Mouse (Mus musculus): ENCODE results near the gene Fbxl8.
"Not testable (repeated sequence)": the region's sequence is repeated elsewhere in the genome, so short reads cannot be mapped to it uniquely, and the experiment has no call there.

Fbxl8 gene

DNA sequence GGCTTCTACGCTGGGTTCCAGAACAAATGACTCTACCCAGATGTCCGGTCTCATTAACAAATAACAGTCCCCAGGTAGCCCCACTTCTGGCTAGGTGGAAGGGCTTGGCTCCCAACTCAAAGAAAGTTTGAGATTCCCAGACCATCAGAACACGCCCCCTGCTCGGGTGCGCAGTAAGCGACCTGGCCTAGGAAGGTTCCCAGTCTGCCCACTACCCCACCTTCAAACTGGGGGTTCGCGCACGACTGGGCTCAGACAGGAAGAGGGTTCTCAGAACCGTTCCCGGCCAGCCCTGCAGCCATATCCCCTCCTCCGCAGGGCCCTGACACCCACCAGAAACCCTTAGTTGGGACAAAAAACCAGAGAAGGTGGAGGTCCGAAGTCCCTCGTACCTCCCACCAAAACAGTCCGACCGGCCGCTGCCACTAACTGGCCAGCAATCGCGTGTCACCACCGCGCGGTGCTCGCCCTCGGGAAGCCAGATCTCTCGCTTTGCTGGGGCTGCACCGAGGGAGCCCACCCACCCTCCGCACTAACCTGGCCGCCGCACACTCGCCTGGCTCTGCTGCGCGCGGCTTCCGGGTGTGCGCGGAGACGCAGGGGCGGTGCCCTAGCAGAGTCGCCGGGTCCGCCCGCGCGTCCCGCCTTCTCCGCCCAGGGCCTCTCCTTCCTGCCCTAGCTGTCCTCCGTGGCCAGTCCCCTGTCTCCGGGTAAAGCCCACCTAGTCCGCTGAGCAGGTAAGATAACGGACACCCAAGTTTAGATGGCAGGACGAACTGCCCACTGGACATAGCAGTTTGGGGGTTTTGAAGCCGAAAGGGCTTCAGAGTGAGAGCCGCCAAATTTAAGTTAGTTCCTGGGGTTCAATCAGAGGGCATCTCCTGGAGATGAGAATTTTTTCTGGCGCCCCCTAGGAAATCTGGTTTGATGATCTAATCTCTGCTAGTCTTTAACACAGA lies at the start of gene Fbxl8, which contains the start of gene Tradd:
TSS of gene Fbxl8 (plus strand) at position 625 of the 959 bp plus-strand sequence.
TSS of gene Tradd (minus strand) at position 586 of the 959 bp plus-strand sequence.
- peak; percentile 57 for DNase-seq (ENCODE audit: low read depth, low spot score)

DNA sequence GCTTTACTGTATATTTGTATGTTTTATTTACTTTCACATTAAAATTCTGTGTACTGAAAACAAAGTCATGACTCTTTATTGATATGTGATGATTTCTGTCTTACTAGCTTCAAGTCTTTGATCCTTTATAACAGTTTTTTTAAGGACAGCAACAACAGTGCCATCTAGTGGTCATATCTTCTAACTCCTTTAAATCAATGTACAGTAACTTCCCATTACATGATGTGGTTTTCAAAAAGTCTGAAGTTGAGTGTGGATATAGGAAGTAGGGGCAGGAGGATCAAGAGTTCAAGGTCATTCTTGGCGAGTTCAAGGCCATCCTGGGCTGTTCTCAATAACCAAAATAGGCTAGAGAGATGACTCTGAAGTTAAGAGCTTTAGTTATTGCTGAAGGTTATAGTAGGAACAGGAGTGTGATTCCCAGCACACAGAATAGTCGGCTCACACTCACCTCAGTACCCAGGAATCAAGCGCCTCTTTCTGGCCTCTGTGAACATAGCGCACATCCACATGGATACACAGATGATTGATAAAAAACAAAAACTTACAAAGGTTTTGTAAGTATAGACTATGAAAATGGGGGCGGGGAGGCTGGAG lies 46.4 kb upstream of the Fbxl8 start:
- DNase-seq (ENCODE audit: low read depth, low spot score): peak; percentile 51

DNA sequence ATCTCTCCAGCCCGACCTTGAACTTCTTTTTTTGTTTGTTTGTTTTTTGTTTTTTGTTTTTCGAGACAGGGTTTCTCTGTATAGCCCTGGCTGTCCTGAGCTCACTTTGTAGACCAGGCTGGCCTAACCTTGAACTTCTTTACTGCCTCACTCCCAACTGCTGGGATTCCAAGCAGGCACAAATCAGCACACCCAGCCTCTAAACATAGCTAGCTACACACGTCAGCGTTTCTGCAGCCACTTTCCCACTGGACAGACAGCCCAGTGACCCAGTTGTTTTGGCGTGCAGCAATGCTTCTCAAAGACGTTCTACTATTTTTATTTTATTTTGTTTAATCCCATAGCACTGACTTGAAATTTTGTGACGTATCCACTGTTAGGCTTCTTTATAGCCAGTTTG lies 40.6 kb upstream of the Fbxl8 start:
- no peak for DNase-seq (ENCODE audit: low read depth, low spot score)

DNA sequence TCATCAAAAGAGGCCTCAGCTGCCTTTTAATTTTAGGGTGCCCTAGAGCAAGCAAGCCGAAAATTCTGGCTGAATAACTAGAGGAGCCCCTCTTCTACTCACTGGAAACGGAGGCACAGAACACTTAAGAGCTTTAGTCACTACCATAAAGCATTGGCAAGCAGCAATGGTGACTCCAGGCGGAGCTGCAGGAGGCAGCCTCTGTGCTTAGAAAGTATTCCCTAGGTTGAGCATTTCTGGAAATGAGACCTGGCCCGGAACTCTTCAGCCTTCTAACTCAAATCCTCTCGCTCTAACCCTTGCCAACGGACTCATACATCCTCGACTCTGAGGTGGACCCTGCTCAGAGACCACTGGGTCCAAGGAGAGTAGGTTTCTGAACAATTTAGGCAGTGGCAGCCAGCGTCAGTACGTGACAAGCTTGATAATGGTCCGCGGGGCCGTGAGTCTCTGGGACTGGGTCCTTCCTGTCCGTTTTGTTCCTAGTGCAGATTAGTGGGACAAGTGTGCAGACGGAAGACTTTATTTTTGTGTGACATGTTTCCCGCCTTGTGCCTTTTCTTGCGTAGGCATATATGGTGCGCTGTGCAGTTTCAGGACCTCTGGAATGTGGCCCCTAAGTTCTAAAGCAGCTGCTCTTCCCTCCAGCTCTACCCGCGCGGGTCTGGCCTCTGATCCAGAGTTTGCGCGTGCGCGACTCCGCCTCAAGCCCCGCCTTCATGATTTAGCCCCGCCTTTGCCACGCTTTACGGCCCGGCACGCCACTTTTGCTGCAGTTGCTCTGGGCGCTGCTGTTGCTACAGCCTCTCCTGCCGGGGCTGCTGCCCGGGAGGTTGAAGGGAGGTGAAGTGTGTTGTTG lies 39.8 kb upstream of the Fbxl8 start, which contains the start of gene D230025D16Rik:
TSS of gene D230025D16Rik (plus strand) at position 733 of the 859 bp plus-strand sequence.
- peak; percentile 90 for DNase-seq (ENCODE audit: low read depth, low spot score)

DNA sequence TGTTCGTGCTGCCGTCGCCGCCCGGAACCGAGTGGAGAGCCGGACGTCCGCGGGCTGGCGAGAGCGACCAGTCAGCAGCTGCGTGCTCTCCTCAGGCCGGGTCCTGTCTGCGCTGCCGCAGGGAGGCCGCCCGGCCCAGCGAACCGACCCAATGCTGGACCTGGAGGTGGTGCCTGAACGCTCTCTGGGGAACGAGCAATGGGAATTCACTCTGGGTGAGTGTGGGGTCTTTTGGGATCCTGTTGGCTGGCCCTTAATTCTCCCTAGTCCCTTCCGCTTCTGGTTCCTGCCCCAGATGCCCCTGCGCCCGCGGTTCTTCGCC lies 39.2 kb upstream of the Fbxl8 start:
- no peak for DNase-seq (ENCODE audit: low read depth, low spot score)

DNA sequence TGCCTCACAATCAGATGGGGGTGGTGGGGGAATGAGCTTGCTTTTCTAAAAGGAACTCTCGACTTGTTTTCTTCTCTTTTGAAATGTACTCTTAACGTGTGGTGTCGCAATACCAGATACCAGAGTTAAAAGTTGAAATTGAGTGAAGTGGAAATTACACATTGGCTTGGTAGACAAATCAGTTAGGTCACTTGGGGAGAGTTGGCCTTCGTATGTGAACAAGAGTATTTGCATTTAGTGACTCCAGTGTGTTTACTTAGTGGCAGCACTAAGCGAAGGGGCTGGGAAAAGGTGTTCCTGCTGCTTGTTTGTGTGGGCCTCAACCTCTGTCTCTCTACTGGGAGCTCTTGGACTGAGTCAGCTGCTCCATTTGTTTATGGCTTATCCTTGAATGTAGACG lies 38.5 kb upstream of the Fbxl8 start:
- DNase-seq (ENCODE audit: low read depth, low spot score): peak; percentile 25

DNA sequence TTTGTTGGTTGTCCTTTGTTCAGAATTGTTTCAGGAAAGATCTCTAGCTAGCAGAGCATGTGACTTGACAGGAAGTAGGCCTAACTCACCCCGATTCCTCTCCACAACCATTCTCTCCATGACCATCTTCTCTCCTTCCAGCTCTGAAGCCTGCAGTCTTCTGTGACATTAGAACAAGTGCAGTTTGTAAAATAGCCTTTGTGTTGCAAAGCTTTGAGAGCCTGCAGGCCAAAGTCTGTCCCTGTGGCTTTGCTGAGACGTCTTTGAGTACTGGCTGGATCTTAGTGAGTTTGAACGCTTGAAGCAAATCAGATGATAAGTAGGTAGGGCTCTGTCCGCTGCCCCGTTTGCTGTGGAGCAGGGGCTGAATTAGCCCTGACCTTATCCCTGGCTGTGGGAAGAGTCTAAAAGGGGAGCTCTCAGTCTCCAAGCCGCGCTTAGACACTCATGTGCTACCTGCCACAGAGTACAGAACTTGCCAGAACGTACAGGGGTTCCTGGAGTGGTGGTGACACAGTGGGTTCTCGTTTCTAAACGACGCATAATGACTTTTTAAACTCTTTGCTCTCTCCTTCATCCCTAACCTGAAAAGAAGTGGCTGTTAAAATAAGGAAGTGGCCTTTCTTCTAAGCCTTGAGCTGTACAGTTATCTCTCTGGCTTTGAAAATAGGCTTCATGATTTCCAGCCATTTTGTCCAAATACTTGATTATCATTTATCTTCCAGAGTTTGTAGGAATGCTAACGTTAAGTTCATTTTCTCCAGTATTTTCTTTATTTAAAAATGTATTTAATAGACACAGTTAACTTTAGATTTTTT lies 32.7 kb upstream of the Fbxl8 start:
- no peak for DNase-seq (ENCODE audit: low read depth, low spot score)

DNA sequence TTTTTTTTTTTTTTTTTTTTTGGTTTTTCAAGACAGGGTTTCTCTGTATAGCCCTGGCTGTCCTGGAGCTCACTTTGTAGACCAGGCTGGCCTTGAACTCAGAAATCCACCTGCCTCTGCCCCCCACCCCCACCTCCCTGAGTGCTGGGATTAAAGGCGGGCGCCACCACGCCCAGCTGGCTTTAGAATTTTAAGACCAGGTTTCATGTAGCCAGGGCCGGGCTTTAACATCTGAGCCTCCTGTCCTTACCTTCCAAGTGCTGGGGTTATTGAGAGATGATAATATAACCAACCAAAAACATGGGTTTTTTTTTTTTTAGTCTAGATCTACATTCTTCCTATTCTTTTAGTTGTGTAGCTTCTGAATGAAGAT lies 32.1 kb upstream of the Fbxl8 start:
- DNase-seq (ENCODE audit: low read depth, low spot score): not testable (repeated sequence)

DNA sequence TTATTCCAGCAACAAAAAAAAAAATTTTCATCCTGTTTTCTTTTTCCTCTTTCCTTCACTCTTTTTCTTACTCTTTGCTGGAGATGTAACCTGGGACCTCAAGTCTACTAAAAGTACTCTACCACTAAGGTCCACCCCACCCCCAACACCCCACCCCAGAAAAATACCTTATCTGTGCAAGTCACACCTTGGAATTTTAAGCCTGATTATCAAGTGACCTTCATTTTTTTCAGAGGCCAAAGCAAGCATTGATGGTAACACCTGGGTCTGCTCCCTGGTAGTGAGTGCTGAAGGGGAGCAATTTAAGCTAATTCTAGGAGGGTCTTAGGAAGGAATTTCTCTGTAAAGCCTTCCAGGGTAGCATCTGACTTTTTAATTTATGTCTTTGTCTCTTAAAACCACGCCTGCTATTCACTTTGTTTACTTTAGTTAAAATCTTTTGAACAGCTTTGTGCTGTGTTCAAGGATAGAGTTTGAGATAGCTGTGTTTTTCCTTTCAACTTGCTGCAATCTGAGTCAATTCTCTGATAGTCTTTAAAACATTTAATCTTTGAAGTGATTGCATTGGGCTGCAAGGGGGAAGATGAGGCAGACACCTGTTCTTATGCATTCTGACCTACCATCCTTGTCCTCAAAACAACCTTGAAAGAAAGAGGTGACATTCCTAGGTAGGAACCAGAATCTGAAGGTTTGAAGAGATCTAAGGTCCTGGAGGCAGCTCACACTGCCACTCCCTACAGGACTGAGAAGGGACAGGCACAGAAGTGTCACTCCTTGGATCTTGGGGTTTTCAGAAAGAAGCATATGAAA lies 31.1 kb upstream of the Fbxl8 start:
- DNase-seq (ENCODE audit: low read depth, low spot score): no peak

DNA sequence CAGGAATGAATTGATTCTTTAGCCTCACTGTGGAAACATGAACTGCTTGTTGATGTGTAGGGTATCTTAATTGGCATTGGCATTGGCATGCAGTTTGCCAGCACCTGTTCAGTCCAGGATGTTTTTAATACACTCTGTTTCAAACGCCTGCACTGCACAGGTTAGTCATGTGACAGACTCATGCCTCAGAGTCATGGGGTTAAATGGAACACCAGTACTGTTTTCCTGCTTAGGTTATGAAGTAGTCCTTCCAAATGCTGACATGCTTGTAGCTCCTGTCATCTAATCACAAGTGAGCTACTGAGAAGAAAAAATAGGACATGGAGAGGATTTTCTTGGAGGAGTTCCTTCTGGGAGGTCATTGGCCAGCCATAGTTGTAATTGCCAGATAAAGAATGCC lies 29.2 kb upstream of the Fbxl8 start:
- no peak for DNase-seq (ENCODE audit: low read depth, low spot score)

DNA sequence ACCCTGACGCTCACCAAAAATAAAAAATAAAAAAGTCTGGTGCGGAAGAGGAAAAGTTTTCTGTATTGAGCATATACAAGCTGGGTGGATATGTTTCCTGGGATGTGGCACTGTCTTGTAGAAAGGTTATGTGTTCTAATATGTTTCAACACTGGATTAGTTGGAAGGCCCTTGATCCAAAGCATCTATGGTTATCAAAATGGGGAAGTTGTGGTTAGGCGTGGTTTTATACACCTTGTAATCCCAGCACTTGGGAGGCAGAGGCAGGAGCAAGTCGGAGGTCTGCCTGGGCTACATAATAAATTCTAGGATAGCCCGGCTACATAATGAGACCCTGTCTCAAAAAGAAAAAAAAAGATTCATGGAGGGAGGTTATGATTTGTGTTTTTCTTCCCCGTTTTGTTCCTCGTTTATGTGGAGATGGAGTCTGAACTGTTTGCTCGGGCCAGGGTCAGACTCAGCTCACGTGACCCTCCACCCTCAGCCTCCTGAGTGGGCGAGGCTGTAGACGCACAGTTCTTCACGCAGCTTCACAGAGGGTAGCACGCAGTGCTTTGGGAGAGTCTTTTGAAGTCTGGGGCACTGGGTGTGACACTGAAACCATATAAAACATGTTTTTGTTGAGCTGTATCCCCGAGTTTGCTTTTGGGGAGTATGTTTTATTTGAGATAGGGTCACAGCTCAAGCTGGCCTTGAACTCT lies 26.9 kb upstream of the Fbxl8 start:
- no peak for DNase-seq (ENCODE audit: low read depth, low spot score)

DNA sequence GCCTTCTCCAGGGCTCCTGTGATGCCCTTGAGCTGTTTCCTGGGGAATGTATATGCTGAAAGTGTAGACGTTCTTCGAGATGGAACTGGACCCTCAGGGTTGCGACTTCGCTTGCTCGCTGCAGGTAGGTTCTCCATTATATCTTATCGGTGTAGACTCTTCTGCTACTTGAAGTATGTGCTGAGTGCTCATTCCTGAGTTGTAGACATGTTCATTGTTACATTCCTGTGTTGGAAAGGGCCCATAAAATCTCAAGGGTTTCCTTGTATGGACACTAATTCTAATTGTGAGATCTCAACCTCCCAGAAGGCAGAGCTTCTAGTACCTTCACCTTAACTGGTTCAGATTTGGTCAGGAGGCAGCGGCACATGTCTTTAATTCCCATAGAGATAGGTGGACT lies 23.4 kb upstream of the Fbxl8 start:
- no peak for DNase-seq (ENCODE audit: low read depth, low spot score)

DNA sequence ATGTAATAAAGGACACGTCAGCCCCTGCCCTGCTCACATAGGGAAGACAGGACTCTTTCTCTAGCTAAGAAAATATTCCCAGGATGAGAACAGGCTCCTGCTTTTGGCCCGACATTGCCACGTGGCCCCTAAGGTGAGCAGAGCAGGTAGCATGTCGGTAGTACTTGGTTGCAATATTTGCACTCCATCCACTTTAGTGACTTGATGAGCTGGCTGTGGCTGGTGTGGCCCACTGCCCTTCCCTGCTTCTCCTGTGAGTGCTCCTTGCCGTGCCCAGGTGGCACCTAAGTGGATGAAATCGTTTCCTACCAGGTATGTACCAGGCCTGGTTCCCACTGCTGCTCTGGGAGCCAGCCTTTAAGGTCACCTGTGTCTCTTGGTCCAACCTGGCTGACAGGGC lies 12.5 kb upstream of the Fbxl8 start:
- DNase-seq (ENCODE audit: low read depth, low spot score): no peak

DNA sequence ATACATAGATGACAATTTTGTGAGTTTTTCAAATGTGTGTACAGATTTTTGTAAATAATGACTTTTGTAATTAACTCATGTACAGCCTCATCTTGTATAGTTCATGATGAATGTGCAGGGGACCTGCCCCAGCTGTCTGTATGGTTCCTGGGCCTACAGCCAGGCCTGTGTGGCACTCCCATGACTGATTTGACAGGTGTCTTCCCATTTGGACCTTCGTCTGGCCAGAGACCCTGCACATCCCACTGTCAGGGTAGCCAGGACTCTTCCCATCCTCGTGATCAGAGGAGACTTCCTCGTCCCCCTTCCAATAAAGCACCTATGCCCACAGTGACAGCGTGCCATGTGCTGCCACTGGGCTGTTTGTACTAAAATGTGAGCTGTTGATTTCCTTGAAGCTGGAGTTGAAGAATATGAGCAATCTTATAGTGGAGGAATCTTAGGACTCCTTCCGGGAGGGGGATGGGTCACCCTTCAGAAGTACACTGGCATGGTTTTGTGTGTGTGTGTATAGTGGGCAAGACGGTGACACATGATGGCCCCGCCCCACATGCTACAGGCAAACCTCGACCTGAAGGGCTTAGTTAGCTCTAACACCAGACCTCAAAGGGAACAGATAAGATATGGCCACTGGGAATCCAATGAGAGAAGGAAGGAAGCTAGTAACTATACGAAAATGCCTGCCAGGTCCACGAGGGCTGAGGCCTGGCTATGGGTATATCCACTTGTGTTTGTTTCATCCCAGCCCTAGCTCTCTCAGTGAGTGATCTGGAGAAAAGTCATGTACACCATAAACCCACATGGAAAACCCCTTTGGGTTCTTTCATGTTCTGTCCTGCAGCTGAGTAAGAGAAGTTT lies 11.5 kb upstream of the Fbxl8 start:
- no peak for DNase-seq (ENCODE audit: low read depth, low spot score)

DNA sequence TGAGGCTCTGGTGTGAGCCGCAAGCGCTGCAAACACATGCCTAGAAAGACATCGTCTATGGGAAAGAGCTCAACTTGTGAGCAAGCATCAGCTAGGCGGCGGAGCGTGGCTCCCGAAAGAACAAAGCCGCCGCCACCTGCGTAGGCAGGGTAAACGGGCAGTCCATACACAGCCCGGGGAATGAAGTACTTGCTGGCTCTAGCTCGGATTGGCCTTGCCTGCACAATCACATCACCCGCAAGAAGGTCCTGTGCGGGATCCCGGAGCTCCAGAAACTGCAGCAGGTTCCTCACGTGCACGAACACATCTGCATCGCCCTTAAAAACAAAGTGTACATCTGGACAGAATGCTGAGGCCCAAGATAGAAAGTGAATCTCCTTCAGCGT lies 10.7 kb upstream of the Fbxl8 start:
- no peak for DNase-seq (ENCODE audit: low read depth, low spot score)

DNA sequence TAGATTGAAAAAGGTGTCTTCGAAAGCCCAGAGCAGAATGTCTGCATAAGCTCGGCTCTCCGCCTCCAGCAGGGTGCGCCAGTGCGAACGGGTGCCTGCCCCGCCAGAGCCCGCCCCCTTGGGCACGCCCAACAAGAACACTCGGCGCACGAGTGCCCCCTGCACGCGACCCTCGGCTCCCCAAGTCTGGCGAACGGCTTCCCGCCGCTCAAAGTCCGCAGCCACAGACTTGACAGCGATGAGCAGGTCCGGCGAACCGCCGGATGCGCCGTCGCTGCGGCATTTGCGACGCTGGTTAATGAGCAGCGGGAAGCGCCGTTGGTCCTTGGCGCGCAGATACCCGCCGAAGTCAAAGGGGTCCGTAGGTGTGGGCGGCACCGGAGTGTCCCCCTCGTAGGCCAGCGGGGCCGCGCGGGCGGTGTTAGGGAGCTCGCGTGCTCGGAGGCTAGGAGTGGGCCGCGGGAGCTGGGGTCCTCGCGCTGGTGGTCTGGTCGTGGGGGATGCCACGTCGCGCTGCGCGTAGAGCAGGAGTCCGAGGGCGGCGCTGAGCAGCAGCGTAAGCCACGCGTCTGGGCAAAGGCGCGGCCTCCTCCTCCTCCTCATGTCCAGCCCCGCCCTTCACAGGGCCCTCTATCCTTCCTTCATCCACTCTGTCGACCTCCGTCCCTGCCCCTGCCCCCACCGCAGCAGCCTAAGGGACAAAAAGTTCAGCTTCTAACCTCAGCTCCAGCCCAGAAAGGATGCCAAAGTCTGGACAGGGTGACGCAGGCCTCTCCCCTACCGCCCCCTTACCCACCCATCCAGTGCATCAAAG lies 10.1 kb upstream of the Fbxl8 start:
- DNase-seq (ENCODE audit: low read depth, low spot score): peak; percentile 67

DNA sequence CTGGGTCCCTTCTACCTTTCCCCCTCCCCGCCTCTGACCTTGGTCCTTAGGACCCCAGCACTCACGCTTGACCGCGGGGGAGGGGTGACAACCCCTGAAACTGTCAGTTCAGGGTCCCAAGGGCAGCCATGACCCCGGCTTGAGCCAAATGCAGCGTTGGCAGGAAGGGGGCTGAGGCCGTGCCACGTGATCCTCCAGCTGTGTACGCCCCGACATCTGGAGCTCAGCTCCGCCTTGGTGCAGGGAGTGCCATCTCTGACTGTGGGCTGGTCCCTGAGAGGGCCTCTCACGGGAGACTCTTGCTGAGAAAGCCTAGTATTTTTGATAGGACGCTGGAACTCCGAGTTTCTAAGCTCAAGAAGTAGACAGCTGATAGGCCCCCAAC lies 9.5 kb upstream of the Fbxl8 start, which contains the start of gene B3gnt9:
TSS of gene B3gnt9 (minus strand) at position 188 of the 385 bp plus-strand sequence.
- peak; percentile 66 for DNase-seq (ENCODE audit: low read depth, low spot score)
